Mouse (Mus musculus) CD8-positive naive resting alpha-beta T cell, adult 2 months (primary cell): Measurements from ENCODE around the gene Lrrc30.

Source experiments
- DNase-seq, 2 experiments: peaks; one replicate each; pipeline ENCODE4 v3.0.0; 2022; ENCODE audit warnings: low read depth in 2 of 2, low spot score in 2 of 2

Lrrc30 gene

GRCm38 (mm10) chr17:67584533-67584932 lies 48.0 kb downstream of the Lrrc30 start:
- no peak for DNase-seq

GRCm38 (mm10) chr17:67583422-67583821 lies 49.1 kb downstream of the Lrrc30 start:
- DNase-seq: no peak

- no peak for DNase-seq
Measured at GRCm38 (mm10) chr17:67582681-67583356, 49.7 kb downstream of the Lrrc30 start.

GRCm38 (mm10) chr17:67581839-67582238 lies 50.7 kb downstream of the Lrrc30 start:
- no peak for DNase-seq
